Mouse (Mus musculus): ENCODE measurements around the gene Cacng1.

Gene Cacng1

DNA sequence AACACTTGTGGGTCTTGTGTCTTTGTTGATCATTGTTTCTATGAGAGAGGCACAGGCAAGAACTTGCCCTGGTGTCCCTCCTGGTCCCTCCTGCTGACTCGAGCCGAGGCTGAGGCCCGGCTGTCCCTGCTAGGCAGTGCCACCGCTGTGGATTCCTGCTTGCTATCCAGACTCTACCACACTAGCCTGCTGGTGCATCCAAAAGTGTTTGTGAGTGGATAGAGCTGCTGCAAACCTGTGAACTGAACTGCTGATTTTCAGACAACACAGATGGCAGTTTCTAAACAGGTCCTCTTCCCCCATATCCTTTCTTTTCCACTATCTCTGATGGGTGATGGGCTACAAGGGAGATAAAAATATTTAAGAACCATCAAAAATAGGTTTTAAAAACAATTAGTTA is 60.8 kb downstream of the Cacng1 start:
- no peak for DNase-seq (ENCODE audit: low spot score)
